Comparison of ENCODE assay signal across 7 mouse cellular contexts in the genomic region with DNA sequence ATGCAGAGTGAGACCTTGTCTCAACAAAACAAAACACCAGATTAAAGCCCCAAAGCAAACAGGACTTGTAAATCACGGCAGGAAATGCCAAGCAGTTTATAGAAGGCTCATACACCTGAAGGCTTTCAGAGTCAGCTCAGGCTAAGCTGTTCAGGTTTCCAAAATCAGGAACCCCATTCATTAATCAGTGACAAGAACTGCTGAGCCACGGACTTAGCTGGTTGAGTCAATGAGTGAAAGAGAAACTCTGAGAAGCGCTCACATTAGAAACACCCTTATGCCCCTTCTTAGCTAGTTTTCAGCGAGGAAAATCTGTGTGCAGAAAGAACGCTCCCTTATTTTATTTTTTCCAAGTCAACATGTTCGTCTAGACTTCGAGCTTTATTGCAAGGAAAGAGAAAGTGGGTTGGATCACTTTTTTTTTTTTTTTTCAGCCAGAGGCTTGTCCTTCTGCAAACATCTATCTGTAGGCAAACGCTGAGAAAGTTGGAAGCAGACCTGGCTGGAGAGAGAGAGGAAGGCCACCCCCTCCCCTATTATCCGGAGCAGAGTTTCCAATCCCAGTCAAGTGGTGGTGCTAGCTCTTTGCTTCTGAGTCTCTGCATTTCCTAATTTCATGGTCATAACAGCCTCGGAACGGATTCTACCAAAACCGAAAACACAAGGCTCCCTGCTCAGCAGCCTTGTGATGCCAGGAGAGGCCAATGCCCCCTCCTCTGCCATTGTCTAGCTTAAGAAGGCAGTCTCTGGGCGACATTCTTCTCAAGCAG. TPM values are rescaled to one million over a fixed set of nuclear protein-coding genes. Genes with fewer than 3 reads are reported as not detected.
DNase-seq lines count a peak whose midpoint lies in the region; ATAC-seq and TF ChIP-seq lines count a peak whose summit lies in the region.

A gene (plus strand): TSS at position 208 of the 770 bp plus-strand sequence.

- DNase-seq in neural tube, embryonic 10.5 days (ENCODE audit: extremely low spot score, low spot score): no peak
- DNase-seq in brain, embryonic 14.5 days (ENCODE audit: low read depth): peak; percentile 4
- no peak for DNase-seq in urinary bladder, postnatal 25 days (ENCODE audit: low spot score)

- ATAC-seq in neural tube, embryonic 13.5 days (ENCODE audit: low read depth): no peak
- no peak for ATAC-seq in heart, embryonic 16.5 days (replicated peaks; ENCODE audit: extremely low read depth, insufficient read depth, low FRiP score)
- ATAC-seq in liver, embryonic 12.5 days: no peak
- no peak for ATAC-seq in erythroid progenitor cell, adult 5-6 weeks (replicated peaks; ENCODE audit: low FRiP score, poor library complexity, severe bottlenecking)

- no peaks in the 10 kb centered on the region for H3K9me3 ChIP-seq in neural tube, embryonic 13.5 days
- no peaks in the 10 kb centered on the region for H3K9me3 ChIP-seq in heart, embryonic 16.5 days (replicated peaks; ENCODE audit: control insufficient read depth, low read length)
- no peaks in the 10 kb centered on the region for H3K9me3 ChIP-seq in liver, embryonic 12.5 days (replicated peaks)

- no peak for TF ChIP-seq POLR2A in brain, embryonic 14.5 days (IDR thresholded peaks at IDR 0.05; ENCODE audit: borderline replicate concordance, extremely low read depth, insufficient read depth, insufficient read length, poor library complexity, severe bottlenecking)

- H3K9ac ChIP-seq in neural tube, embryonic 13.5 days: no peak within 1 kb of the TSS
- no peak within 1 kb of the TSS for H3K9ac ChIP-seq in heart, embryonic 16.5 days (ENCODE audit: low read length)
- H3K9ac ChIP-seq in liver, embryonic 12.5 days: no peak within 1 kb of the TSS

- H3K4me3 ChIP-seq in neural tube, embryonic 13.5 days: no peak within 1 kb of the TSS
- H3K4me3 ChIP-seq in heart, embryonic 16.5 days (ENCODE audit: low read length): peak within 1 kb of the TSS; percentile 41
- peak within 1 kb of the TSS; percentile 31 for H3K4me3 ChIP-seq in liver, embryonic 12.5 days

- 51% methylated on average over 13 of the region's 13 CpGs for WGBS in neural tube, embryonic 13.5 days
- WGBS in heart, embryonic 16.5 days: 42% methylated on average over 13 of the region's 13 CpGs
- 39% methylated on average over 13 of the region's 13 CpGs for whole genome bisulfite sequencing in liver, embryonic 12.5 days (ENCODE audit: insufficient replicate concordance)

- peak within 1 kb of the TSS; percentile 4; the same call in 1 of the 2 replicates for H3K4me2 ChIP-seq in neural tube, embryonic 13.5 days
- H3K4me2 ChIP-seq in heart, embryonic 16.5 days (ENCODE audit: low read depth, low read length): peak within 1 kb of the TSS; percentile 62
- peak within 1 kb of the TSS; percentile 58 for H3K4me2 ChIP-seq in liver, embryonic 12.5 days

- no peaks in the 10 kb centered on the region for H3K36me3 ChIP-seq in neural tube, embryonic 13.5 days
- no peaks in the 10 kb centered on the region for H3K36me3 ChIP-seq in heart, embryonic 16.5 days (ENCODE audit: control insufficient read depth, insufficient read depth)
- H3K36me3 ChIP-seq in liver, embryonic 12.5 days: no peaks in the 10 kb centered on the region

- no peaks in the 10 kb centered on the region for H3K4me1 ChIP-seq in neural tube, embryonic 13.5 days (replicated peaks)
- H3K4me1 ChIP-seq in heart, embryonic 16.5 days (ENCODE audit: control insufficient read depth, insufficient read depth, low read length): no peaks in the 10 kb centered on the region
- H3K4me1 ChIP-seq in liver, embryonic 12.5 days: no peaks in the 10 kb centered on the region

- no peaks in the 10 kb centered on the region for H3K27me3 ChIP-seq in neural tube, embryonic 13.5 days
- no peaks in the 10 kb centered on the region for H3K27me3 ChIP-seq in heart, embryonic 16.5 days (ENCODE audit: control insufficient read depth, insufficient read depth, low read length)
- H3K27me3 ChIP-seq in liver, embryonic 12.5 days (replicated peaks): no peaks in the 10 kb centered on the region

- H3K27ac ChIP-seq in neural tube, embryonic 13.5 days (replicated peaks): no peak within 1 kb of the TSS
- no peak within 1 kb of the TSS for H3K27ac ChIP-seq in heart, embryonic 16.5 days (ENCODE audit: low read length)
- H3K27ac ChIP-seq in liver, embryonic 12.5 days: no peak within 1 kb of the TSS

- no peak for TF ChIP-seq CTCF in brain, embryonic 14.5 days (IDR thresholded peaks at IDR 0.05; ENCODE audit: borderline replicate concordance, extremely low read depth, insufficient read depth, insufficient read length)

RNA-seq across cellular contexts. Expression of the gene that starts here (rescaled TPM):
- polyA plus RNA-seq in neural tube, embryonic 13.5 days (2015; fragmentation: Nextera tagmentation; extraction: Ambion mirVana): 0.17 and 0.25 TPM in 2 replicates
- polyA plus RNA-seq in brain, embryonic 14.5 days (2012; rRNA removed): 0.09 and 0.19 TPM in 2 replicates
- 0.29 and 0.39 TPM in 2 replicates for polyA plus RNA-seq in heart, embryonic 16.5 days (2015; fragmentation: Nextera tagmentation; extraction: Ambion mirVana)
- 0.01 and 0.10 TPM in 2 replicates for polyA plus RNA-seq in liver, embryonic 12.5 days (2016; fragmentation: Nextera tagmentation; extraction: Ambion mirVana)
- 0.84 and 1.8 TPM in 2 replicates for total RNA-seq in erythroid progenitor cell, adult 5-6 weeks (2015; ENCODE audit: low replicate concordance)
- 3.3 TPM in 1 of 2 replicates, not detected in the other for total RNA-seq in erythroid progenitor cell, adult 5-6 weeks (2017; ENCODE audit: low replicate concordance)

Comparison
In these comparisons a context has a peak if more than half of its experiments do, and no peak if none do; other contexts are left out.
1. Peak in DNase-seq in brain, embryonic 14.5 days; RNA of the gene not detected or under 1 TPM.
2. H3K4me2 ChIP-seq: peak in every context shown above with its lines; median percentile 62 in heart, embryonic 16.5 days; 58 in liver, embryonic 12.5 days; 4 in neural tube, embryonic 13.5 days.